Mouse (Mus musculus) embryonic facial prominence, embryonic 12.5 days (tissue): ENCODE measurements around the gene Adgrf4. TPM values are rescaled to one million over a fixed set of nuclear protein-coding genes. Genes with fewer than 3 reads are reported as not detected.

Experiments used
- ATAC-seq: fragments of 200-750 bp; cut with Nextera tagmentation; 2 replicates; pipeline ENCODE4 v1.8.0; 2017; ENCODE audit not compliant: insufficient number of reproducible peaks, insufficient read depth, low FRiP score, low TSS enrichment
- H3K27ac ChIP-seq: fragments of 300-500 bp; sonication (generic); 2 replicates; pipeline ENCODE4 v1.5.1; 2016; ENCODE audit warnings: mild to moderate bottlenecking
- H3K27me3 ChIP-seq: fragments of 300-500 bp; sonication (generic); 2 replicates; pipeline ENCODE4 v1.6.1; 2016; ENCODE audit warnings: mild to moderate bottlenecking, moderate library complexity
- H3K36me3 ChIP-seq: fragments of 300-500 bp; sonication (generic); 2 replicates; pipeline ENCODE4 v1.6.1; 2016; ENCODE audit warnings: mild to moderate bottlenecking
- H3K4me1 ChIP-seq: fragments of 300-500 bp; sonication (generic); 2 replicates; pipeline ENCODE4 v1.6.1; 2016
- H3K4me2 ChIP-seq: fragments of 300-500 bp; sonication (generic); replicated peaks from 2 replicates; pipeline ENCODE4 v1.6.1; 2016; ENCODE audit warnings: mild to moderate bottlenecking, moderate library complexity
- H3K4me3 ChIP-seq: fragments of 300-500 bp; sonication (generic); 2 replicates; pipeline ENCODE4 v1.5.1; 2016; ENCODE audit warnings: mild to moderate bottlenecking
- H3K9ac ChIP-seq: fragments of 300-500 bp; sonication (generic); 2 replicates; pipeline ENCODE4 v1.6.1; 2016; ENCODE audit warnings: mild to moderate bottlenecking, moderate library complexity
- H3K9me3 ChIP-seq: fragments of 300-500 bp; sonication (generic); 2 replicates; pipeline ENCODE4 v1.6.1; 2016; ENCODE audit warnings: mild to moderate bottlenecking, moderate library complexity
- WGBS: fragments of 180-500 bp; shearing (Covaris S2); methylation state at CpG from one replicate; pipeline ENCODE4 v1.1.7; 2016; 5-methylcytosine and 5-hydroxymethylcytosine counted together
- polyA plus RNA-seq: library from polyadenylated mRNA; unstranded; fragments of >200 nt; fragmentation: Nextera tagmentation; extraction: Ambion mirVana; gene quantifications from 2 replicates; pipeline ENCODE4 v1.2.1, GENCODE M21; 2016

The Adgrf4 gene
- polyA plus RNA-seq, 1 experiment from 2014 or later: 0.18 TPM

DNA sequence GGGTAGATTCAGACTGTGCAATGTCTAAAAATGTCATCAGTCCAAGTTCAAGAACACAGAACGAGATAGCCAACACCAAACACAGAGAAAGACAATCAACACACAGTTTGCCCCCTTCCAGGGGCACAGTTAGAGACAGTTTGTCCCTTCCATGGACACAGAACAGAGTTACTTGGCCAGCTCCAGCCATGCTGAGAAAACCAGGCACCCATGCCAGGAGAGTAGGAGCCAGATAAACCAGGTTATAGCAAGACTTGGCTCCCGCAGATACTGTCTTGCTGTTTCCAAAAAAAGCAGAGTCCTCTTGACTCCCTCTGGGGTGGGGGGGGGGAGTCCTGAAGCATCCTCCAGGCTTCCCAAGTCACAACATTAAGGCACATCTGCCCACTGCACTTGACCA is 61.9 kb downstream of the Adgrf4 start:
- no peaks in the 10 kb centered on the region for H3K9me3 ChIP-seq

DNA sequence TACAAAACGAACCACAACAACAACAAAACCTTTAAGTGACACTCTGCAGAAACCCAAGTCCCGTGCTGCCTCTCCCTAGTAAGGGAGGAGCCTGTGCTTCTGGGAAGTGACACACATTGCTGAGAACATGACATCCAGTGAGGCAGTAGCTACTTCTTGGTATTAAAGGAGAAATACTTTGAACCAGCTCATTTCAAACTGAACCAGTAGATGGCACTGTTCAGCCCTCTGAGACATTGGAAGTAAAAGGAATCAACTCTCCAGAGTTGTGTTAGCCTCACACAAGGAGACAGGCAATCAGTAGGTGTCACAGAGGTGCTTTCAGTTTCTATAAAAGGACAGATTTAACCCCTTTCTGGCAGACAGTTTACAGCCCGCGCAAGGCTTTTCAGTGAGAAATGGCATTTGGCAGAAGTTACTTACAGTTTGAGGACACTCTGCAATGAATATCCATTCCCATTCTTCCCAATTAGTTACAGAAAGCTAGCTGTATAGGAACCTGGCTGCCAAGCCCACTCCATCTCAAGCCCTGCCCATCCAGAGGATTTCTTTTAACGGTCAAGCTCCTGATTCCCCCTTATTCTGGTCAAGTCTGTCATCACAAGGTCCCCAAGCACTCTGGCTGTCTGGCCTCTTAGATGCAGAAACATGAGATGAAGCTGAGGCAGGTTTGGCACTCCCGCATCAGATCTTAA is 78.9 kb downstream of the Adgrf4 start:
- Histone ChIP-seq H3K9ac (no peak overlapping the region), H3K9me3 (no peaks in the 10 kb centered on the region), H3K4me1 (peaks cover 2% of the 10 kb centered on the region; the same call in 1 of the 2 replicates), H3K27me3 (no peaks in the 10 kb centered on the region), H3K4me3 (no peak overlapping the region), H3K27ac (no peak overlapping the region), H3K4me2 (no peak overlapping the region), H3K36me3 (no peaks in the 10 kb centered on the region)
- ATAC-seq: no peak
- 34% methylated on average over 6 of the region's 6 CpGs for WGBS

More for the DNA sequence above, 61.9 kb downstream of the Adgrf4 start:
- Histone ChIP-seq H3K27me3 (no peaks in the 10 kb centered on the region), H3K36me3 (no peaks in the 10 kb centered on the region), H3K4me1 (no peaks in the 10 kb centered on the region), H3K4me2 (no peak overlapping the region), H3K9ac (no peak overlapping the region), H3K27ac (no peak overlapping the region), H3K4me3 (no peak overlapping the region)
- ATAC-seq: no peak
- WGBS: 91% methylated on average over 2 of the region's 2 CpGs

DNA sequence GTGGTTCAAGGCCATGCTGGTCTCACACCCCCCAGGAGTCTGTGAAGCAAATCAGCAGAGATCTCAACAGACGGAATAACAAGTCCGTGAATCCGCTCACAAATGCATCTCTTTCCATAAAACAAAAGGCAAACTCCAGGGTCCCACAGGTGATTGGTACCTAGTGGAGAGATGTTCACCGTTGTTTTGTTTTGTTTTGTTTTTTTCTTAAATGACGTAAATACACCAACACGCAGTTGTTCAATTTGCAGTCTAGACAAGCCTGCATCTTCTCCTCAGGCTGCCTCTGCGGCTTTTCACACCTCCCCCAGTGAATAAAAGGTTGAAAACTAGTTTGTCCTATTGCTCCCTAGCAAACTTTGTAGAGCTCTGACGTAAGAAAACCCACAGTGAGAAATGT is 80.8 kb downstream of the Adgrf4 start, which contains the start of gene Opn5:
Gene Opn5 (minus strand): TSS at position 101 of the 400 bp plus-strand sequence.
- Histone ChIP-seq H3K9ac (no peak within 1 kb of the TSS), H3K4me1 (peaks cover 4% of the 10 kb centered on the region; the same call in 1 of the 2 replicates), H3K4me3 (no peak within 1 kb of the TSS), H3K27me3 (no peaks in the 10 kb centered on the region), H3K27ac (no peak within 1 kb of the TSS), H3K4me2 (no peak within 1 kb of the TSS), H3K9me3 (no peaks in the 10 kb centered on the region), H3K36me3 (no peaks in the 10 kb centered on the region)
- no peak for ATAC-seq
- 81% methylated on average over 8 of the region's 8 CpGs for whole genome bisulfite sequencing

DNA sequence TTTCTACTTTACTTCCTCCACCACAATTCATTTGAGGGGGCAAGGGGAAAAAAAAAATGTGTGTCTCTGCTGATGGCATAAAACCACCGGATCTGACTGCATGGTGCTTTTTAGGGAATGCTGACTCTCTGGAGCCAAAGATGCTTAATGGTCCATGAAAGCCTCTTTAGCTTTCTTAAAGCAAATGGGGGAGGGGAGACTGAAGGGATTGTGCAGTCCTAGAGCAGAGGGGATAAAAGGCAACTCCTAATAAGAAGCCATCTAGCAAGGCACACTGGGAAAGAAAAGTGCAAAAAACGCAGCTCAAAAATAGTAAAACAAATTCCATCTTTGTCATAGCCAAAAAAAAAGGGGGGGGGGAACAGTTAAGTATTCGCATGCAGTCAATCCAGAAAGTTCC is 83.8 kb downstream of the Adgrf4 start:
- no peak for ATAC-seq
- Histone ChIP-seq H3K4me1 (peaks cover 4% of the 10 kb centered on the region; the same call in 1 of the 2 replicates), H3K36me3 (no peaks in the 10 kb centered on the region), H3K27me3 (no peaks in the 10 kb centered on the region), H3K4me3 (no peak overlapping the region), H3K27ac (no peak overlapping the region), H3K9ac (no peak overlapping the region), H3K4me2 (no peak overlapping the region), H3K9me3 (no peaks in the 10 kb centered on the region)
- WGBS: 34% methylated on average over 3 of the region's 3 CpGs

Other genes with a start within 250 kb of the Adgrf4 start
- not detected in 2 replicates for gene Opn5, start 80.9 kb downstream of the Adgrf4 start, polyA plus RNA-seq
- 0.09 and 0.10 TPM in 2 replicates for gene Adgrf2, start 49.9 kb upstream of the Adgrf4 start, polyA plus RNA-seq
- gene Cd2ap, start 184.4 kb upstream of the Adgrf4 start, polyA plus RNA-seq: 20.8 and 22.4 TPM in 2 replicates